ENCODE assay signal across 14 mouse cellular contexts in the genomic region with DNA sequence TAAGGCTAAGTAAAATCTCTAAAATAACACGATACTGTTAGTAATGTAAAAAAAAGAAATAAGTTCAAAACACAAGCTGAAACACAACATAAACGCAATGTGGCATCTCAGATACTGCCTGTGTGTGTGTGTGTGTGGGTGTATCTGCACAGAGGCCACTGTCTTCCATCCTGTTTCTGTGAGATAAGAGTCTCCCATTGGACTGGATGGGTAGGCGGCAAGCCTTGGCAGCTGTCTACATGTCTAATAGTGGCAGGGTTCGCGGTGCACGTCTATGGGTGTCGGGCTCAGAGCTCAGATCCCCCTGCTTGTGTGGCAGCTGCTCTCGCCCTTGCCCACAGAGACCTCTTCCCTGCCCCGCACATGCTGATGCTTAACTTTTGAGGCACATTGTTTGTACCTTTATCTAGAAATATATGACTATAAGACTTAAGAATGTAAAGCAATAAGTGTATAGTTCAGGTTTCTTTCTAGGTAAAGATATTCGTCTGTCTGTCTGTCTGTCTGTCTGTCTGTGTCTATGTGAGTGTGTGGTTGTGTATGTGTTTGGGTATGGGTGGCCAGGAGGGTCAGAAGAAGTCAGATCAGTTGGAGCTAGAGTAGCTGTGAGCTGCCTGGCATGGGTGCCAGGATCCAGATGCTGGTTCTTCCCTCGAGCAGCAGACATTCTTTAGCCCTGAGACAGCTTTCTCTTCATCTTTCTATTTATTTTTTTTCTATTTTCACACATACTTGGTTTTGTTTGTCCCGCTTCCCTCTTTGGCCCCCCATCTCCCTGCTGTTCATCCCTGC. TPM values are rescaled to one million over a fixed set of nuclear protein-coding genes. Genes with fewer than 3 reads are reported as not detected.
DNase-seq lines count a peak whose midpoint lies in the region; ATAC-seq and TF ChIP-seq lines count a peak whose summit lies in the region.
"Had no signal": no experiment of that assay in that cellular context is flagged by ENCODE, and none has a peak within 500 bp of the region (broad histone marks: within the 10 kb centered on the region; RNA-seq: fewer than 3 reads in every experiment).

No protein-coding gene starts in this region.

- peaks cover 4% of the 10 kb centered on the region; the same call in 1 of the 2 replicates for H3K4me1 ChIP-seq in heart, embryonic 13.5 days
- H3K4me1 ChIP-seq in G1E (ENCODE audit: insufficient read depth, low read depth, low read length) = peaks cover 18% of the 10 kb centered on the region
- H3K4me1 ChIP-seq in erythroblast, embryonic 14.5 days (ENCODE audit: control insufficient read depth) = peaks cover 68% of the 10 kb centered on the region
- no peaks in the 10 kb centered on the region for H3K4me1 ChIP-seq in midbrain, embryonic 15.5 days
- H3K4me1 ChIP-seq: lung, embryonic 15.5 days had no signal

- H3K27me3 ChIP-seq in heart, embryonic 13.5 days (replicated peaks) = no peaks in the 10 kb centered on the region
- H3K27me3 ChIP-seq in G1E (ENCODE audit: insufficient read depth, low read length) = no peaks in the 10 kb centered on the region
- H3K27me3 ChIP-seq in erythroblast, embryonic 14.5 days (ENCODE audit: control insufficient read depth) = no peaks in the 10 kb centered on the region
- H3K27me3 ChIP-seq in midbrain, embryonic 15.5 days (replicated peaks) = no peaks in the 10 kb centered on the region
- H3K27me3 ChIP-seq: lung, embryonic 15.5 days had no signal

- H3K36me3 ChIP-seq in heart, embryonic 13.5 days = no peaks in the 10 kb centered on the region
- peaks cover 6% of the 10 kb centered on the region for H3K36me3 ChIP-seq in G1E (replicated peaks)
- peaks cover 48% of the 10 kb centered on the region for H3K36me3 ChIP-seq in erythroblast, embryonic 14.5 days (ENCODE audit: control insufficient read depth)
- no peaks in the 10 kb centered on the region; the same call in 1 of the 2 replicates for H3K36me3 ChIP-seq in midbrain, embryonic 15.5 days (replicated peaks)
- H3K36me3 ChIP-seq: lung, embryonic 15.5 days had no signal

- no peak overlapping the region for H3K4me3 ChIP-seq in heart, embryonic 13.5 days
- peak overlapping the region; percentile 64; the same call in 1 of the 2 replicates for H3K4me3 ChIP-seq in G1E (ENCODE audit: low read depth, low read length)
- H3K4me3 ChIP-seq in erythroblast, embryonic 14.5 days (replicated peaks) = peak overlapping the region; percentile 56
- H3K4me3 ChIP-seq in midbrain, embryonic 15.5 days = no peak overlapping the region
- H3K4me3 ChIP-seq: lung, embryonic 15.5 days had no signal

- no peak overlapping the region for H3K9ac ChIP-seq in heart, embryonic 13.5 days
- no peak overlapping the region for H3K9ac ChIP-seq in midbrain, embryonic 15.5 days
- H3K9ac ChIP-seq: lung, embryonic 15.5 days had no signal

- no peaks in the 10 kb centered on the region for H3K9me3 ChIP-seq in heart, embryonic 13.5 days
- no peaks in the 10 kb centered on the region for H3K9me3 ChIP-seq in G1E (replicated peaks)
- no peaks in the 10 kb centered on the region for H3K9me3 ChIP-seq in erythroblast, embryonic 14.5 days (ENCODE audit: control insufficient read depth, low read length)
- no peaks in the 10 kb centered on the region for H3K9me3 ChIP-seq in midbrain, embryonic 15.5 days
- H3K9me3 ChIP-seq: lung, embryonic 15.5 days had no signal

- ATAC-seq in heart, embryonic 13.5 days (ENCODE audit: extremely low read depth, insufficient number of reproducible peaks, low FRiP score, low TSS enrichment) = peak; percentile 89
- peak; percentile 99 for ATAC-seq in G1E (ENCODE audit: extremely low read depth, insufficient number of reproducible peaks, low FRiP score, poor library complexity, severe bottlenecking)
- ATAC-seq in megakaryocyte progenitor cell, adult 5-6 weeks (replicated peaks; ENCODE audit: poor library complexity) = peak; percentile 99
- no peak for ATAC-seq in midbrain, embryonic 15.5 days (replicated peaks)
- ATAC-seq: CD4-positive, CD25-positive, alpha-beta regulatory T cell, adult 4 months; midbrain, embryonic 16.5 days had no signal

- no peak for DNase-seq in heart, adult 11 months
- peak; percentile 44 for DNase-seq in G1E (ENCODE audit: low spot score)
- no peak for DNase-seq in layer of hippocampus, postnatal 25 days (ENCODE audit: extremely low spot score in 1 of 2, low spot score in 1 of 2)
- no peak for DNase-seq in adrenal gland, adult (ENCODE audit: inconsistent age in 2 of 2, low spot score in 1 of 2)
- DNase-seq: adrenal gland, postnatal 36 days; cerebellum, postnatal 36 days; heart, postnatal 36 days had no signal

- 0 out of 2 replicates have a peak overlapping the region, but pooled peaks have one; percentile 28 for H3K27ac ChIP-seq in heart, embryonic 13.5 days (replicated peaks)
- no peak overlapping the region for H3K27ac ChIP-seq in midbrain, embryonic 15.5 days
- H3K27ac ChIP-seq: lung, embryonic 15.5 days had no signal

- WGBS in heart, embryonic 13.5 days = 59% methylated on average over 12 of the region's 12 CpGs
- WGBS in midbrain, embryonic 15.5 days = 93% methylated on average over 12 of the region's 12 CpGs

- H3K4me2 ChIP-seq in heart, embryonic 13.5 days = peak overlapping the region; percentile 38
- H3K4me2 ChIP-seq in midbrain, embryonic 15.5 days = no peak overlapping the region
- H3K4me2 ChIP-seq: lung, embryonic 15.5 days had no signal

- TF ChIP-seq CTCF in G1E (IDR thresholded peaks at IDR 0.05; ENCODE audit: low read depth, low read length) = no peak

RNA-seq across cellular contexts. Expression of a gene that starts 6.9 kb away (rescaled TPM):
- 13.0 and 14.8 TPM in 2 replicates for polyA plus RNA-seq in heart, embryonic 13.5 days (2015; fragmentation: Nextera tagmentation; extraction: Ambion mirVana)
- total RNA-seq in G1E (2014; fragmentation: Nextera tagmentation) (19.4 and 38.3 TPM in 2 replicates), G1E (2017) (24.6 and 25.5 TPM in 2 replicates)
- polyA plus RNA-seq in G1E (2012) = 2.0 TPM in 2 replicates
- 1.5 TPM in 2 replicates for polyA plus RNA-seq in erythroblast, embryonic 14.5 days (2012)
- 17.4 and 18.5 TPM in 2 replicates for total RNA-seq in megakaryocyte progenitor cell, adult 5-6 weeks (2015)
- total RNA-seq in megakaryocyte progenitor cell, adult 5-6 weeks (2017) = 14.3 and 19.8 TPM in 2 replicates
- 10 to 100 TPM; 34.5 to 39.0 TPM for total RNA-seq in layer of hippocampus, postnatal 25 days (2021)
- polyA plus RNA-seq in midbrain, embryonic 15.5 days (2015; fragmentation: Nextera tagmentation; extraction: Ambion mirVana) = 18.7 and 19.0 TPM in 2 replicates

Comparison
In these comparisons a context has a peak if more than half of its experiments do, and no peak if none do; other contexts are left out.
1. H3K4me3 ChIP-seq: peak in G1E (single experiment) and erythroblast, embryonic 14.5 days (single experiment); none in heart, embryonic 13.5 days (single experiment) and midbrain, embryonic 15.5 days (single experiment).